Mouse (Mus musculus): ENCODE measurements around the gene Zfp697.

DNA sequence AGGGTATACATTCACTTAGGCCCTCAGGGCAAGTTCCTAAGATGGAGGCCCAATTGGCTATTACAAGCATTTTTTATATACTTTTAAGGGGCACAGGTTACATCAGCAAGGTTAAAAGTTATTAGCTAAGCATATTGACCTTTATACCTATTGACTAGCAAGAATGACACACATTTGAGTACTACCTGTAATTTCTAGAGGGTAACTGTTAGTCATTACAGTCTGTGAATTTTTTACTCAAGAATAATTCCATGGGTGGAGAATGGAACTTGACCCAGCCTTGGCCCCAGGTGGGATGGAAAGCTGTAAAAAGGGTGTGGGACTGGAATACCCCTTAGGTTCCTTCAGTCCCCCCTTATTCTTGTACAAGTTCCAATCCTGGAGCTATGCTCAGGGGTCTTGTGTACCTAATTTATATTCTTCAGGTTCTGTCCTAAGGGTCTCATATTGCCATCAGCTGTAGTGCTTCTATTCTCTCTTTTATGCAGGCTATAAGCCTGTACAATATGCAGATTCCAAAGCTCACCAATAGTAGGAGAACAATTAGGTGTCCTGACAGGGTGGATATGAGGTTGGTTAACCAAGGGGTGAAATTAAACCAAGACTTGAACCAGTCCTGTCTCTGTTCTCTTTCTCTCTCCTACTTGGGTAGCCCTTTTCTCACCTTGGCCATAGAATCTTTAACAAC, 400.1 kb downstream of the Zfp697 start:
- no peak for TF ChIP-seq GATA1 (IDR thresholded peaks at IDR 0.05; ENCODE audit: low read length)
- no peak for TF ChIP-seq TAL1 (IDR thresholded peaks at IDR 0.05; ENCODE audit: low read length)

All from erythroblast, embryonic 14.5 days (primary cell).